Mouse (Mus musculus): ENCODE measurements at regions not wholly inside any gene's neighbourhood (a gene's known extent, or its start where the extent isn't known, plus 50 kb on each side); places are given as distances from the start of the nearest gene placed in this dataset.

- Histone ChIP-seq H3K27ac (replicated peaks) (no peak overlapping the region; the same call in 1 of the 2 replicates), H3K9ac (replicated peaks) (no peak overlapping the region), H3K4me1 (no peaks in the 10 kb centered on the region), H3K9me3 (no peaks in the 10 kb centered on the region), H3K4me2 (replicated peaks) (no peak overlapping the region), H3K4me3 (no peak overlapping the region), H3K27me3 (no peaks in the 10 kb centered on the region), H3K36me3 (no peaks in the 10 kb centered on the region)
- WGBS: 50% methylated on average over 7 of the region's 7 CpGs
- peak; percentile 64; the same call in 1 of the 2 replicates for ATAC-seq (replicated peaks)
Measured at GRCm38 (mm10) chr15:88146118-88146517, 454.0 kb upstream of the Zdhhc25 start.

GRCm38 (mm10) chr15:88151199-88151598, 448.9 kb upstream of the Zdhhc25 start:
- no peak for ATAC-seq (replicated peaks)
- H3K4me1 ChIP-seq: no peaks in the 10 kb centered on the region
- no peak overlapping the region for H3K27ac ChIP-seq (replicated peaks)
- no peaks in the 10 kb centered on the region for H3K27me3 ChIP-seq
- H3K9ac ChIP-seq (replicated peaks): no peak overlapping the region
- no peak overlapping the region for H3K4me3 ChIP-seq
- no peaks in the 10 kb centered on the region for H3K9me3 ChIP-seq
- no peak overlapping the region for H3K4me2 ChIP-seq (replicated peaks)
- no peaks in the 10 kb centered on the region for H3K36me3 ChIP-seq
- WGBS: 87% methylated on average over 6 of the region's 6 CpGs

GRCm38 (mm10) chr15:88159618-88160170, 440.4 kb upstream of the Zdhhc25 start:
- Histone ChIP-seq H3K36me3 (no peaks in the 10 kb centered on the region), H3K4me2 (replicated peaks) (no peak overlapping the region), H3K4me1 (peaks cover 14% of the 10 kb centered on the region; the same call in 1 of the 2 replicates), H3K9me3 (no peaks in the 10 kb centered on the region), H3K9ac (replicated peaks) (no peak overlapping the region), H3K27me3 (no peaks in the 10 kb centered on the region), H3K27ac (replicated peaks) (no peak overlapping the region), H3K4me3 (no peak overlapping the region)
- 73% methylated on average over 2 of the region's 2 CpGs for WGBS
- no peak for ATAC-seq (replicated peaks)

GRCm38 (mm10) chr15:88160291-88160690, 439.8 kb upstream of the Zdhhc25 start:
- Histone ChIP-seq H3K27ac (replicated peaks) (no peak overlapping the region), H3K9ac (replicated peaks) (no peak overlapping the region), H3K27me3 (no peaks in the 10 kb centered on the region), H3K9me3 (no peaks in the 10 kb centered on the region), H3K4me3 (no peak overlapping the region), H3K4me2 (replicated peaks) (no peak overlapping the region), H3K36me3 (no peaks in the 10 kb centered on the region), H3K4me1 (peaks cover 14% of the 10 kb centered on the region; the same call in 1 of the 2 replicates)
- no peak for ATAC-seq (replicated peaks)
- WGBS: 64% methylated on average over 4 of the region's 4 CpGs

GRCm38 (mm10) chr15:88163438-88163837, 436.7 kb upstream of the Zdhhc25 start:
- WGBS: 24% methylated on average over 3 of the region's 3 CpGs
- no peak overlapping the region for H3K4me2 ChIP-seq (replicated peaks)
- no peaks in the 10 kb centered on the region for H3K27me3 ChIP-seq
- H3K9me3 ChIP-seq: no peaks in the 10 kb centered on the region
- H3K4me3 ChIP-seq: no peak overlapping the region
- no peak overlapping the region for H3K9ac ChIP-seq (replicated peaks)
- H3K4me1 ChIP-seq: peaks cover 14% of the 10 kb centered on the region; the same call in 1 of the 2 replicates
- 0 out of 2 replicates have a peak, but pooled peaks have one; percentile 48 for ATAC-seq (replicated peaks)
- no peaks in the 10 kb centered on the region for H3K36me3 ChIP-seq
- H3K27ac ChIP-seq (replicated peaks): no peak overlapping the region; the same call in 1 of the 2 replicates

- no peaks in the 10 kb centered on the region for H3K27me3 ChIP-seq
- ATAC-seq (replicated peaks): no peak
- no peaks in the 10 kb centered on the region for H3K36me3 ChIP-seq
- H3K4me2 ChIP-seq (replicated peaks): no peak overlapping the region
- WGBS: 32% methylated on average over 3 of the region's 3 CpGs
- no peak overlapping the region for H3K9ac ChIP-seq (replicated peaks)
- H3K9me3 ChIP-seq: no peaks in the 10 kb centered on the region
- no peak overlapping the region for H3K4me3 ChIP-seq
- no peak overlapping the region for H3K27ac ChIP-seq (replicated peaks)
- H3K4me1 ChIP-seq: peaks cover 5% of the 10 kb centered on the region; the same call in 1 of the 2 replicates
Measured at GRCm38 (mm10) chr15:88174326-88174725, 425.8 kb upstream of the Zdhhc25 start.

GRCm38 (mm10) chr15:88175991-88176390, 424.1 kb upstream of the Zdhhc25 start:
- WGBS: 61% methylated on average over 3 of the region's 3 CpGs
- no peak overlapping the region for H3K4me2 ChIP-seq (replicated peaks)
- ATAC-seq (replicated peaks): no peak
- H3K9me3 ChIP-seq: no peaks in the 10 kb centered on the region
- peaks cover 5% of the 10 kb centered on the region; the same call in 1 of the 2 replicates for H3K4me1 ChIP-seq
- H3K27me3 ChIP-seq: no peaks in the 10 kb centered on the region
- H3K27ac ChIP-seq (replicated peaks): no peak overlapping the region
- no peak overlapping the region for H3K9ac ChIP-seq (replicated peaks)
- H3K36me3 ChIP-seq: no peaks in the 10 kb centered on the region
- no peak overlapping the region for H3K4me3 ChIP-seq

- no peak for ATAC-seq (replicated peaks)
- Histone ChIP-seq H3K9ac (replicated peaks) (no peak overlapping the region), H3K27me3 (no peaks in the 10 kb centered on the region), H3K9me3 (no peaks in the 10 kb centered on the region), H3K27ac (replicated peaks) (no peak overlapping the region), H3K4me2 (replicated peaks) (no peak overlapping the region), H3K4me1 (no peaks in the 10 kb centered on the region), H3K4me3 (no peak overlapping the region), H3K36me3 (no peaks in the 10 kb centered on the region)
- WGBS: 63% methylated on average over 2 of the region's 2 CpGs
Measured at GRCm38 (mm10) chr15:88196539-88196938, 403.6 kb upstream of the Zdhhc25 start.

GRCm38 (mm10) chr15:88202736-88203135, 397.4 kb upstream of the Zdhhc25 start:
- Histone ChIP-seq H3K27ac (replicated peaks) (no peak overlapping the region), H3K9ac (replicated peaks) (no peak overlapping the region), H3K4me3 (no peak overlapping the region), H3K4me2 (replicated peaks) (no peak overlapping the region), H3K9me3 (no peaks in the 10 kb centered on the region), H3K36me3 (no peaks in the 10 kb centered on the region), H3K4me1 (no peaks in the 10 kb centered on the region), H3K27me3 (no peaks in the 10 kb centered on the region)
- WGBS: 15% methylated on average over 3 of the region's 3 CpGs
- ATAC-seq (replicated peaks): no peak

GRCm38 (mm10) chr15:88213356-88213755, 386.7 kb upstream of the Zdhhc25 start:
- 50% methylated on average over 3 of the region's 3 CpGs for WGBS
- Histone ChIP-seq H3K9me3 (no peaks in the 10 kb centered on the region), H3K4me2 (replicated peaks) (no peak overlapping the region), H3K27me3 (no peaks in the 10 kb centered on the region), H3K27ac (replicated peaks) (no peak overlapping the region), H3K4me3 (no peak overlapping the region), H3K9ac (replicated peaks) (no peak overlapping the region), H3K4me1 (no peaks in the 10 kb centered on the region), H3K36me3 (no peaks in the 10 kb centered on the region)
- no peak for ATAC-seq (replicated peaks)

- WGBS: 41% methylated on average over 4 of the region's 4 CpGs
Measured at GRCm38 (mm10) chr15:88214286-88214685, 385.8 kb upstream of the Zdhhc25 start.

GRCm38 (mm10) chr15:88229456-88229855, 370.6 kb upstream of the Zdhhc25 start:
- Histone ChIP-seq H3K4me1 (no peaks in the 10 kb centered on the region), H3K9me3 (no peaks in the 10 kb centered on the region), H3K27me3 (no peaks in the 10 kb centered on the region), H3K9ac (replicated peaks) (no peak overlapping the region), H3K36me3 (no peaks in the 10 kb centered on the region), H3K27ac (replicated peaks) (no peak overlapping the region), H3K4me2 (replicated peaks) (no peak overlapping the region), H3K4me3 (no peak overlapping the region)
- 44% methylated on average over 4 of the region's 4 CpGs for WGBS
- no peak for ATAC-seq (replicated peaks)

More at GRCm38 (mm10) chr15:88214286-88214685, 385.8 kb upstream of the Zdhhc25 start:
- Histone ChIP-seq H3K4me2 (replicated peaks) (no peak overlapping the region), H3K4me3 (no peak overlapping the region), H3K9me3 (no peaks in the 10 kb centered on the region), H3K27ac (replicated peaks) (no peak overlapping the region), H3K9ac (replicated peaks) (no peak overlapping the region), H3K27me3 (no peaks in the 10 kb centered on the region), H3K4me1 (no peaks in the 10 kb centered on the region), H3K36me3 (no peaks in the 10 kb centered on the region)
- ATAC-seq (replicated peaks): no peak

- Histone ChIP-seq H3K9me3 (no peaks in the 10 kb centered on the region), H3K27ac (replicated peaks) (no peak overlapping the region), H3K36me3 (no peaks in the 10 kb centered on the region), H3K27me3 (no peaks in the 10 kb centered on the region), H3K4me1 (peaks cover 18% of the 10 kb centered on the region), H3K4me2 (replicated peaks) (no peak overlapping the region), H3K9ac (replicated peaks) (no peak overlapping the region), H3K4me3 (no peak overlapping the region)
- WGBS: 76% methylated on average over 13 of the region's 13 CpGs
- ATAC-seq (replicated peaks): 0 out of 2 replicates have a peak, but pooled peaks have one; percentile 19
Measured at GRCm38 (mm10) chr15:88244606-88245005, 355.5 kb upstream of the Zdhhc25 start.

All from forebrain, embryonic 15.5 days (tissue).